Mouse (Mus musculus): ENCODE measurements around the gene Gna13.

DNA sequence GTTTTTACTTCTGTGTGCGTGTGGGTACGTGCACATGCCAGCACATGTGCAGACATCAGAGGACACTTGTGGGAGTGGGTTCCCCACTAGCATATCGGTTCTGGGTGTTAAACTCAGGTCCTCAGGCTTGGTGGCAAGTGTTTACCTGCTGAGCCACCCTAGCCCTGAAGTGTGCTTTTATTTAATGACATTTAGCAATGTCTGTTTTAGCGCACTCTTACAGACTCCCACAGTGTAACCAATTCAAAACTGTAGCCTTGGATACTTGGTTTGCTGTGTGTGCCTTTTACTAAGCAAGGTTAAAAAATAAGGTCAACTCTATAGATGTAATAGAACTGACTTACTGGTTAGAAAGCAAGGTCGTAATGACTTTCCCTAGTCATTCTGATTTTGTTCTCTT lies 3.2 kb downstream of the Gna13 start:
- TF ChIP-seq CTCF (IDR thresholded peaks at IDR 0.05; ENCODE audit: low read depth) (no peak), EP300 (IDR thresholded peaks at IDR 0.05; ENCODE audit: low read depth) (no peak)
